Mouse (Mus musculus) monocyte, adult 2 months (primary cell): ENCODE results near the gene Fam234a.
"Not testable (repeated sequence)": the region's sequence is repeated elsewhere in the genome, so short reads cannot be mapped to it uniquely, and the experiment has no call there.

Source experiments
- DNase-seq, 2 experiments: peaks; one replicate each; pipeline ENCODE4 v3.0.0; 2022; ENCODE audit warnings: low spot score in 2 of 2, low read depth in 1 of 2

Fam234a gene

GRCm38 (mm10) chr17:26178611-26179010 lies 65.4 kb downstream of the Fam234a start:
- DNase-seq = no peak

- DNase-seq = not testable (repeated sequence)
Observed at GRCm38 (mm10) chr17:26175248-26175647, 68.8 kb downstream of the Fam234a start.

- DNase-seq = peak; percentile 48 to 52
Observed at GRCm38 (mm10) chr17:26168039-26168438, 76.0 kb downstream of the Fam234a start.

- DNase-seq = no peak
Observed at GRCm38 (mm10) chr17:26162736-26163135, 81.3 kb downstream of the Fam234a start.
